Mouse (Mus musculus) intestine, postnatal 0 days (tissue): ENCODE results near the gene Kctd18. TPM values are rescaled to one million over a fixed set of nuclear protein-coding genes. Genes with fewer than 3 reads are reported as not detected.
A peak's percentile ranks its signal among the peaks of the same experiment; 100 is the strongest.

Experiments
- ATAC-seq: fragments of 200-750 bp; cut with Nextera tagmentation; 2 replicates; pipeline ENCODE4 v1.8.0; 2017; ENCODE audit warnings: mild to moderate bottlenecking, moderate TSS enrichment, moderate library complexity
- H3K27ac ChIP-seq: fragments of 300-500 bp; sonication (generic); 2 replicates; pipeline ENCODE4 v1.5.1; 2014; ENCODE audit warnings: mild to moderate bottlenecking, low read depth, low read length, moderate library complexity
- H3K27me3 ChIP-seq: fragments of 300-500 bp; sonication (generic); replicated peaks from 2 replicates; pipeline ENCODE4 v1.6.1; 2014; ENCODE audit warnings: low read length, mixed read lengths; ENCODE audit not compliant: control insufficient read depth, insufficient read depth
- H3K36me3 ChIP-seq: fragments of 300-500 bp; sonication (generic); 2 replicates; pipeline ENCODE4 v1.6.1; 2014; ENCODE audit warnings: mild to moderate bottlenecking, moderate library complexity; ENCODE audit not compliant: control insufficient read depth, insufficient read depth
- H3K4me1 ChIP-seq: fragments of 300-500 bp; sonication (generic); replicated peaks from 2 replicates; pipeline ENCODE4 v1.6.1; 2014; ENCODE audit warnings: antibody characterized with exemption, low read length, mixed read lengths; ENCODE audit not compliant: control insufficient read depth, insufficient read depth
- H3K4me2 ChIP-seq: fragments of 300-500 bp; sonication (generic); replicated peaks from 2 replicates; pipeline ENCODE4 v1.6.1; 2014; ENCODE audit warnings: low read depth, mild to moderate bottlenecking, moderate library complexity
- H3K4me3 ChIP-seq: fragments of 300-500 bp; sonication (generic); 2 replicates; pipeline ENCODE4 v1.5.1; 2014; ENCODE audit warnings: low read depth, low read length
- H3K9ac ChIP-seq: fragments of 300-500 bp; sonication (generic); 2 replicates; pipeline ENCODE4 v1.6.1; 2014; ENCODE audit warnings: mild to moderate bottlenecking, low read depth, low read length
- H3K9me3 ChIP-seq: fragments of 300-500 bp; sonication (generic); 2 replicates; pipeline ENCODE4 v1.6.1; 2016; ENCODE audit warnings: mixed run types; ENCODE audit not compliant: control insufficient read depth
- CTCF ChIP-seq: sonication (generic); IDR thresholded peaks from 2 replicates; pipeline ENCODE4 v1.5.1; 2016; ENCODE audit warnings: low read depth, mild to moderate bottlenecking, control low read depth, antibody characterized with exemption, moderate library complexity
- WGBS: fragments of 180-500 bp; shearing (Covaris S2); extraction: QIAGEN DNeasy Blood & Tissue Kit; methylation state at CpG from one replicate; pipeline ENCODE4 v1.1.7; 2014; 5-methylcytosine and 5-hydroxymethylcytosine counted together
- polyA plus RNA-seq: library from polyadenylated mRNA; unstranded; fragments of >200 nt; fragmentation: Nextera tagmentation; extraction: Ambion mirVana; gene quantifications from 2 replicates; pipeline ENCODE4 v1.2.1, GENCODE M21; 2015

Kctd18 gene
- polyA plus RNA-seq, 1 experiment from 2014 or later: 6.5 TPM

DNA sequence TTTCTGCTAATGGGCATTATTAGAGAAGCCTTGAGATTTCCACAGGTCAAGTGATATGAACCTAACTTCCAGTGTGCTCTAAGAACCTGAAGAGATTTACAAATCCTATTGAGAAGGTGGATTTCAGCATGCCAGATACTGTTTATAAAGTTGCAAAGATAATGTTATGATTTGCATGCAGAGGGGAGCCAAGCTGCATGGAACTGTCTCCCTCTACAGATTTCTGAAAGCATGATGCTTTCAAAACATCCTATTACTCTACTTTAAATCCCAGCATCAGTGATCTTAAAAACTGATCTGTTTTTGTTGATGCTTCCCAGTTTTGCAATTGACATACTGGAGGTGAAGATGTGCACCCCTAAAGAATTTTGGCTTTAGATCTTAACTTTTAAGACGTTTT lies 84.5 kb downstream of the Kctd18 start:
- TF ChIP-seq CTCF: peak; percentile 42
- Histone ChIP-seq H3K4me3 (no peak overlapping the region), H3K4me2 (no peak overlapping the region), H3K9ac (no peak overlapping the region), H3K27ac (no peak overlapping the region), H3K4me1 (no peaks in the 10 kb centered on the region), H3K36me3 (peaks cover 7% of the 10 kb centered on the region; the same call in 1 of the 2 replicates), H3K27me3 (no peaks in the 10 kb centered on the region), H3K9me3 (no peaks in the 10 kb centered on the region)
- ATAC-seq: no peak
- WGBS: 73% methylated on average over 1 of the region's 1 CpGs

DNA sequence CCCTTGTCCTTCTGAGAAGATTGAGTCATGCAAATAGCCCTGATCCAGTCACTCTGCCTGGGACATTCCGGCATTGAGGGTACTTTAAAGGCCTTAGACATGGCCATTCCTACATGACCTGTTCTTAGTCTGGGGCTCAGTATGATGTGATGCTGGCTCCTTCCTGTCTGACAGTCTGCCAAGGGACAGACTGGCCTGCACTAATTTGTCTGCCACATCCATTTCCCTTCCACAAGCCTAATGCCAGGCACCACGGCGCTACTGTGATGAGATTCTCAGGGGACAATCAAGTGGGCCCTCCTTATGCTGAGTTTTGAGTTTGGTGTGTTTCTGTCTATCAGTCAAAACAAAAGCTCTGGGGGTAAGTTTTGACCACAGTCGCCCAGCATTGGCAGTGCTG lies 100.2 kb downstream of the Kctd18 start:
- Histone ChIP-seq H3K4me3 (no peak overlapping the region), H3K4me1 (no peaks in the 10 kb centered on the region), H3K36me3 (no peaks in the 10 kb centered on the region; the same call in 1 of the 2 replicates), H3K27me3 (peaks cover 41% of the 10 kb centered on the region), H3K9ac (no peak overlapping the region), H3K9me3 (no peaks in the 10 kb centered on the region), H3K4me2 (no peak overlapping the region), H3K27ac (no peak overlapping the region)
- no peak for ATAC-seq
- TF ChIP-seq CTCF: no peak
- 88% methylated on average over 4 of the region's 4 CpGs for WGBS

DNA sequence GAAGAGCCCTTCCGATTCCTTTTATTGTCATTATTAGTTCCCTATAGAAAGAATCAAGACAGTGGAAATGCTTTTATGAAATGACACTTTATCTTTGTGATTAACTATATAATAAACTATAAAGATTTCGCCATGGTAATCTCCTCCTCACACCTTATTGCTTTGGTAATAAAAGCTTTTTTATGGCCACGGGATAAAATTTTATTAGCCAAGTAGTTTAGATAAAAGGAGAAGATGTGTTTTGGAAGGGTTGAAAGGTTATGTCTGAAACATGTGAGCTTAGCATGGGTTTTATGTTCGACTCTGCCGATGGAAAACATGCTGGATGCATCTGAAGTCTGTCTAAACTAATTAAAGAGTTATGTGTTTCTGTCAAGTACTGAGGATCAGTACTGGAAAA lies 101.4 kb downstream of the Kctd18 start:
- H3K36me3 ChIP-seq: no peaks in the 10 kb centered on the region; the same call in 1 of the 2 replicates
- peak; percentile 63 for ATAC-seq
- H3K4me3 ChIP-seq: no peak overlapping the region
- no peak for TF ChIP-seq CTCF
- H3K4me2 ChIP-seq: no peak overlapping the region
- H3K4me1 ChIP-seq: no peaks in the 10 kb centered on the region
- H3K9me3 ChIP-seq: no peaks in the 10 kb centered on the region
- peaks cover 36% of the 10 kb centered on the region for H3K27me3 ChIP-seq
- 40% methylated on average over 5 of the region's 5 CpGs for WGBS
- no peak overlapping the region for H3K9ac ChIP-seq
- no peak overlapping the region for H3K27ac ChIP-seq

- Histone ChIP-seq H3K9ac (no peak overlapping the region), H3K4me3 (no peak overlapping the region), H3K9me3 (no peaks in the 10 kb centered on the region), H3K27ac (no peak overlapping the region), H3K4me1 (no peaks in the 10 kb centered on the region), H3K27me3 (peaks cover 40% of the 10 kb centered on the region), H3K4me2 (no peak overlapping the region), H3K36me3 (peaks cover 3% of the 10 kb centered on the region; the same call in 1 of the 2 replicates)
- WGBS: 89% methylated on average over 6 of the region's 6 CpGs
- no peak for TF ChIP-seq CTCF
- no peak for ATAC-seq
These were observed 107.2 kb downstream of the Kctd18 start for GRCm38 (mm10) chr1:57911561-57911960.

- Histone ChIP-seq H3K9me3 (no peaks in the 10 kb centered on the region), H3K4me1 (no peaks in the 10 kb centered on the region), H3K4me2 (no peak overlapping the region), H3K27ac (no peak overlapping the region), H3K4me3 (no peak overlapping the region), H3K36me3 (peaks cover 6% of the 10 kb centered on the region; the same call in 1 of the 2 replicates), H3K9ac (no peak overlapping the region), H3K27me3 (peaks cover 19% of the 10 kb centered on the region)
- no peak for TF ChIP-seq CTCF
- no peak for ATAC-seq
These were observed 112.4 kb downstream of the Kctd18 start for GRCm38 (mm10) chr1:57906312-57906711.

DNA sequence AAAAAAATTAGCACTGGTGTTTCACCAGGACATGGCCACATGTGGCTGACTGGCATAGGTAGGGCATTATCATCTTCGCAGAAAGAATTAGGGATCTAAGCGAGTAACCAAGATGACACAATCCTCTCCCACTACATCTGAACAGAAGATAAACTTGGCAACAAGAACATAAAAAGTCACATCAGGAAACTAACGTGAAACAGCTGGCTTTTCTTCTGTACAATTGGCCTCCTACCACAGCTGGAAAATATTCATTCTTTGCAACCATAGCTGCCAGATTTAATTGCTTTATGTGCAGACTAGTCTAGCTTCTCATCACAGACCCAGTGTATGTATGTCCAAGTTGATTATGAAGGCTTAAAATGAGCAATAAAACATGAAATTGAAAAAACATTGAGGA lies 112.8 kb downstream of the Kctd18 start:
- Histone ChIP-seq H3K9me3 (no peaks in the 10 kb centered on the region), H3K27me3 (peaks cover 19% of the 10 kb centered on the region), H3K36me3 (peaks cover 6% of the 10 kb centered on the region; the same call in 1 of the 2 replicates), H3K4me2 (no peak overlapping the region), H3K4me1 (no peaks in the 10 kb centered on the region), H3K27ac (no peak overlapping the region), H3K9ac (no peak overlapping the region), H3K4me3 (no peak overlapping the region)
- no peak for ATAC-seq
- no peak for TF ChIP-seq CTCF
- 67% methylated on average over 3 of the region's 3 CpGs for WGBS

Other genes starting within 250 kb of the Kctd18 start
- 42.5 and 48.9 TPM in 2 replicates for gene Spats2l, start 244.8 kb downstream of the Kctd18 start, polyA plus RNA-seq
- gene Sgo2a, start 23.0 kb downstream of the Kctd18 start, polyA plus RNA-seq: 3.3 and 4.4 TPM in 2 replicates
- 0.08 TPM in 2 replicates for gene Aox1, start 11.0 kb upstream of the Kctd18 start, polyA plus RNA-seq
- gene Aox3, start 94.2 kb upstream of the Kctd18 start, polyA plus RNA-seq: 0.16 and 0.47 TPM in 2 replicates
- not detected in 2 replicates for gene Aox4, start 191.4 kb upstream of the Kctd18 start, polyA plus RNA-seq